Mouse (Mus musculus) limb, embryonic 15.5 days (tissue): ENCODE results near the gene Arl8b. TPM values are rescaled to one million over a fixed set of nuclear protein-coding genes. Genes with fewer than 3 reads are reported as not detected.
A peak's percentile ranks its signal among the peaks of the same experiment; 100 is the strongest.
"Not testable (repeated sequence)": the region's sequence is repeated elsewhere in the genome, so short reads cannot be mapped to it uniquely, and the experiment has no call there.

Source experiments
- ATAC-seq: fragments of 200-750 bp; cut with Nextera tagmentation; 2 replicates; pipeline ENCODE4 v1.8.0; 2017; ENCODE audit warnings: low read depth, moderate TSS enrichment; ENCODE audit not compliant: insufficient number of reproducible peaks, low FRiP score, low TSS enrichment
- H3K27ac ChIP-seq: fragments of 300-500 bp; sonication (generic); 2 replicates; pipeline ENCODE4 v1.5.1; 2015; ENCODE audit warnings: moderate library complexity, mild to moderate bottlenecking, inconsistent platforms
- H3K27me3 ChIP-seq: fragments of 300-500 bp; sonication (generic); 2 replicates; pipeline ENCODE4 v1.6.1; 2015; ENCODE audit warnings: inconsistent platforms
- H3K36me3 ChIP-seq: fragments of 300-500 bp; sonication (generic); 2 replicates; pipeline ENCODE4 v1.6.1; 2015; ENCODE audit warnings: inconsistent platforms
- H3K4me1 ChIP-seq: fragments of 300-500 bp; sonication (generic); 2 replicates; pipeline ENCODE4 v1.6.1; 2015; ENCODE audit warnings: inconsistent platforms
- H3K4me2 ChIP-seq: fragments of 300-500 bp; sonication (generic); 2 replicates; pipeline ENCODE4 v1.6.1; 2015; ENCODE audit warnings: mild to moderate bottlenecking, inconsistent platforms
- H3K4me3 ChIP-seq: fragments of 300-500 bp; sonication (generic); 2 replicates; pipeline ENCODE4 v1.5.1; 2015; ENCODE audit warnings: mild to moderate bottlenecking, inconsistent platforms
- H3K9ac ChIP-seq: fragments of 300-500 bp; sonication (generic); 2 replicates; pipeline ENCODE4 v1.6.1; 2015; ENCODE audit warnings: inconsistent platforms
- H3K9me3 ChIP-seq: fragments of 300-500 bp; sonication (generic); 2 replicates; pipeline ENCODE4 v1.6.1; 2016; ENCODE audit warnings: inconsistent platforms
- WGBS: fragments of 180-500 bp; shearing (Covaris S2); methylation state at CpG from one replicate; pipeline ENCODE4 v1.1.7; 2015; 5-methylcytosine and 5-hydroxymethylcytosine counted together
- polyA plus RNA-seq: library from polyadenylated mRNA; unstranded; fragments of >200 nt; fragmentation: Nextera tagmentation; extraction: Ambion mirVana; gene quantifications from 2 replicates; pipeline ENCODE4 v1.2.1, GENCODE M21; 2015

The Arl8b gene
- polyA plus RNA-seq, 1 experiment from 2014 or later: 79.3 TPM

DNA sequence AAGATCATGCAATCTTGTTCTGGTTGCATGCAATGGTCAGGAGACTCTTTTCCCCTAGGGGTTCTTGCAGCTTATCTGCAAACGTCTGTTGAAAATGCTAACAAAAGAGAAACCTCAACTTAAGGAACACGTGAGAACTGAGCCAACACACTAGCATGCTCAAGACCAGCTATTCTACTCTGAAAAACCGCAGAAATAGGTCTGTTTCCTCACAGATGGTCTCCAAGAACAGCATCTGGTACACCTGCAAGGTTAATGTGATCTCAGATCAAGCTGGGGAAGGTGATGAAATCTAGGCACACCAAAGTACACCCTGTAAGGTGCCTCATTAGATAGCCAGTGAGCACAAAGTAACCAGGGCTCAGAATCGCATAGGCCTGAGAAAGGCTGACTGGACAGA lies 56.5 kb downstream of the Arl8b start:
- WGBS: 76% methylated on average over 4 of the region's 4 CpGs
- ATAC-seq: no peak
- H3K9ac ChIP-seq: no peak overlapping the region
- peaks cover 38% of the 10 kb centered on the region for H3K36me3 ChIP-seq
- no peaks in the 10 kb centered on the region for H3K27me3 ChIP-seq
- peaks cover 10% of the 10 kb centered on the region; the same call in 1 of the 2 replicates for H3K4me1 ChIP-seq
- H3K4me3 ChIP-seq: no peak overlapping the region
- H3K27ac ChIP-seq: no peak overlapping the region
- H3K9me3 ChIP-seq: no peaks in the 10 kb centered on the region
- H3K4me2 ChIP-seq: no peak overlapping the region

DNA sequence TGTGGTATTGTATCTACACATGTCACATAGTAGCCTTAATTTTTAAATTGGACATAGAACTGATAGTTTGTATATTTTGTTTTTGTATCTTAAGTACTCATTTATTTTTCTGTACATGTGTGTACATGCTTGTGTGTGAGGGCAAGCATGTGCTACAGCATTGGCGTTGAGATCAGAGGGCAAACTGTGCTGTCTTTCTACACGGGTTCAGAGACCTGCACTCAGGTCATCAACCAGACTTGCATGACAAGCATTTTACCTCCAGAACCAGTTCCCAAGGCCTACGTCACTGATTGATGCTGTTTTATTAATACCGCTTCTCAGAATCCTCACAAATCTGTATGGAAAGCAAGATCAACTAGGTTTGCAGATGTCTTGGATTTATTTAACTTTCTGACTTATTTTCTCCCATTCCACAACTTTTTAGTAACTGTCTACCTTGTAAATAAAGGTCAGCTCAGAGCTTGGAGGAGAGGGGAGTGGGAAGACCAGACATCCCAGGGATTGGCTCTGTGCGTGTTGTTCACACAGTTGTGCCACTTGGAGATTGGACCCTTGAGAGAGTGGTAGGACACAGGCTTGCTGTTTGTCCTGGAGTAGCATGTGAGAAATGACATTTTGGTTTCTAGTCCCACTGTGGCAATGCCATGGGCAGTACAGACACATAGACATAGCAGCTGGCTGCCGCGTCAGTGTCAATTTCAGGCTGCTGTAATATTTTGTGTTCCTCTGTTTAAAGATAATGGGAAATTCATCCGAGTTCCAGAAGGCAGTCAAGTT lies 58.2 kb downstream of the Arl8b start:
- Histone ChIP-seq H3K4me2 (no peak overlapping the region), H3K36me3 (peaks cover 48% of the 10 kb centered on the region)

DNA sequence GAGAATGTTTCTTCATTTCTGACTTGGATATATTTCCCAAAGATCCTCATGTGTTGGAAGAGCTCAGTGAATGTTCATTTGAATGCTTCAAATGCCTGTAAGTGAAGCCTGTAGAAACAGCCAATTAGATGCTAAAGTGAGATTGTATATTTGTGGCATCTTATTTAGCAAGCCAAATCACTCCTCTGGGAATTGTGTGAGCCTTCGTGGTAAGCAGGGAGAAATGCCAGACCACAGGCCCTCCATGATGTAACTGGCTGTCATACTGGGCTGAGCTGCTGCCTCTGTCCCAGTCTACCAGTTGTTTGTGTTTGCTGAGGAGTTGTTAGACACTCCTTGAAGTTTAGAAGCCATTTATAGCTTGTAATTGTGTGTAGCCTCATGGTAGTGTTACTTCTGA lies 60.8 kb downstream of the Arl8b start:
- Histone ChIP-seq H3K4me2 (no peak overlapping the region), H3K27ac (no peak overlapping the region), H3K9ac (no peak overlapping the region), H3K36me3 (peaks cover 50% of the 10 kb centered on the region), H3K27me3 (no peaks in the 10 kb centered on the region), H3K9me3 (no peaks in the 10 kb centered on the region), H3K4me3 (no peak overlapping the region), H3K4me1 (no peaks in the 10 kb centered on the region)
- 66% methylated on average over 1 of the region's 1 CpGs for WGBS
- no peak for ATAC-seq

More for the DNA sequence above, 58.2 kb downstream of the Arl8b start:
- H3K9me3 ChIP-seq: no peaks in the 10 kb centered on the region
- H3K27me3 ChIP-seq: no peaks in the 10 kb centered on the region
- H3K27ac ChIP-seq: no peak overlapping the region
- no peak overlapping the region for H3K9ac ChIP-seq
- no peak for ATAC-seq
- H3K4me3 ChIP-seq: no peak overlapping the region
- 91% methylated on average over 8 of the region's 8 CpGs for WGBS
- H3K4me1 ChIP-seq: peaks cover 4% of the 10 kb centered on the region; the same call in 1 of the 2 replicates

DNA sequence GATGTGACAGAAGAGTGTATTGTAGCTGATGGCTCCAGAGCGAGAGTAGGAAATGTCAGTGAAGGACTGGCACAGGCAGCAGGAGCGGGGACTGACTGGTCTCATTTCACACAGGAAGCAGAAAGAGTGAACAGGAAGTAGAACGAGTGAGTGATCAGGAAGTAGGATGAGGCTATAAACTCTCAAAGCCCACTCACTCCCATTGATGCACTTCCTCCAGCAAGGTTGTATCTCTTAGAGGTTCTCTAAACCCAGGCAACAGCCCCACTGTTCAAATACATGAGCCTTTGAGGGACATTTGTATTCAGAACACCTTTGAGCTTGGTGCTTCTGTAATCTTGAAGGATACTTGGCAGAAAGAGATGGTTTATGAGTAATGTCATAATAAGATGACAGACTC lies 61.2 kb downstream of the Arl8b start:
- H3K9me3 ChIP-seq: no peaks in the 10 kb centered on the region
- no peaks in the 10 kb centered on the region for H3K27me3 ChIP-seq
- H3K4me2 ChIP-seq: no peak overlapping the region
- peaks cover 52% of the 10 kb centered on the region for H3K36me3 ChIP-seq
- H3K4me1 ChIP-seq: no peaks in the 10 kb centered on the region
- H3K4me3 ChIP-seq: no peak overlapping the region
- H3K27ac ChIP-seq: no peak overlapping the region
- ATAC-seq: no peak
- WGBS: 64% methylated on average over 3 of the region's 3 CpGs
- no peak overlapping the region for H3K9ac ChIP-seq

DNA sequence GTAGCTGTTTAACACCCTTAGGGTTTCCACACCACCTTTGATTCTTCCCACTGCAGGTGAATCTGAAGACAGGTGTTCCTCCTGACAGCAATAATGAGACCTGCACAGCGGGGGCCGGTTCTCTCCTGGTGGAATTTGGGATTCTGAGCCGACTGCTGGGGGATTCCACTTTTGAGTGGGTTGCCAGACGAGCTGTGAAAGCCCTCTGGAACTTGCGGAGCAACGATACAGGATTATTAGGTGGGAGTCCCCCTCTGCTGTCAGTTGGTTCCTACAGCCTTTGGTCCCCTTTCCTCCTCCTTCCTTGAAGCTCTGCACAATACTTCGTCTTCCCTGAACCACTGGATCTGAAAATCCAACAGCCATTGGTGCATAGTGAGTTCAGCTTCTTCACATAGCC lies 61.9 kb downstream of the Arl8b start:
- peaks cover 53% of the 10 kb centered on the region for H3K36me3 ChIP-seq
- ATAC-seq: no peak
- 84% methylated on average over 7 of the region's 7 CpGs for WGBS

DNA sequence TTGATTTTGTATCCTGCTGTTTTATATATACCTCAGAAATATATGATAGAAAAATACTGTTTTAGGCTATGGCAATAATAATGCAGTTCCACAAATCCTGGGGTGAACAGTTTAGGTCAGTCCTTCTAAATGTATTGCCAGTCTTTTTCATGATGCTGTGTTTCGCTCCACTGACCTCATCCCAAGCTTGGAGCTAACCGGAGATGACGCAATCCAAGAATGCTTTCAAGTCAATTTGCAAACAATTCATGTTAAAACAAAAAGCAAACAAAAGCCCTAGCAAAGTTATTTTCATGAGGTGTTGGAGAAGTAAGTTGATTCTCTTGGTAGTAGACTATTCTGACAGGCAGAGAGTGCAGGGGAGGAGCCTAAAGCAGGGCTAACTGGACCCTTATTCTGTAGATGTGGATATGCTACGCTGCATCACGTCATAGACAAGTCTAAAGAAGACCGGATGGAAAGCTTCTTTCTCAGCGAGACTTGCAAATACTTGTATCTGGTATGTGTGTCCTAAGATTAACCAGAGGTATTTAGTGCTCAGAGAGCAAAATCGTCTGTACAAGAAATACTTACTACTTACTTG lies 69.3 kb downstream of the Arl8b start:
- Histone ChIP-seq H3K9me3 (no peaks in the 10 kb centered on the region), H3K36me3 (peaks cover 76% of the 10 kb centered on the region), H3K4me3 (no peak overlapping the region), H3K27ac (no peak overlapping the region), H3K27me3 (no peaks in the 10 kb centered on the region), H3K9ac (no peak overlapping the region), H3K4me2 (no peak overlapping the region), H3K4me1 (no peaks in the 10 kb centered on the region)
- ATAC-seq: no peak
- WGBS: 87% methylated on average over 8 of the region's 8 CpGs

More for the DNA sequence above, 61.9 kb downstream of the Arl8b start:
- H3K4me3 ChIP-seq: no peak overlapping the region
- H3K4me2 ChIP-seq: no peak overlapping the region
- H3K4me1 ChIP-seq: no peaks in the 10 kb centered on the region
- H3K27ac ChIP-seq: no peak overlapping the region
- no peak overlapping the region for H3K9ac ChIP-seq
- H3K27me3 ChIP-seq: no peaks in the 10 kb centered on the region
- H3K9me3 ChIP-seq: no peaks in the 10 kb centered on the region

DNA sequence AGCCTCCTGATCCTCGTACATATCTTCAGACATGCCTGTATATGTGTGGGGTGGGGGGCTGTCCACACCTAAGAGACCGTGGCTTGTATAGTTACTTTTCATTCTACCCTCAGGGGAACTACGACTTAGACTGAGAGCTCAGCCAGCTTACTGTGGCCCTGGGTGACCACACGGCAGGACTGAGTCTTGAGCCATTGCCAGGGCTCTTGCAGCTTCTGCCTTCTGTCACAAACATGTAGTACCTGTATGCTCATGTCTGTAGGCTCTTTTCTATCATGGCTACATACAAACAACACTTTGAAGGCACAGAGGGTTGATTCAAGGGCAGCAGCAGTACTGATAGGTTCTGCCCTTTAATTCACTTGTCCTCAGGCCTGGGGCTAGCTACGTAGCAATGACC lies 70.1 kb downstream of the Arl8b start:
- H3K36me3 ChIP-seq: peaks cover 73% of the 10 kb centered on the region
- WGBS: 86% methylated on average over 5 of the region's 5 CpGs

DNA sequence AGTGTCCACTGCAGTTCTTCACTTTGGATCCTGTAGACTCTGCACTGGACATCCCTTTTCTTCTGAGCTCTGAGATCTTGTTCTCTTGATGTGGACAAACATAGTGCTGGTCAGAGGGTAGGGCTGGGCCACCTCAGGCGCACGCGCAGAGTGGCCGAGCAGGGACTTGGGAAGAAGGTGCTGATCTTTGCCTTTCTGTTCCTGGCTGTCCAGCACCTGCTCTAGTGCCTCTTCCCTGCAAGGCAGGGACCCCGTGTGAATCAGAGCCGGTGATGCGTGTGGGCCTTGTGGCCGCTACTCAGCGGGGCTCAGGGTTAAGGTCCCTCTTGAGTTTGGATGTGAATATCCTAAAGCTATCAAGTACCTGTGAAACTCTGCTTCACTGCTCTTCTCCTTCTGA lies 75.7 kb downstream of the Arl8b start:
- H3K36me3 ChIP-seq: peaks cover 30% of the 10 kb centered on the region
- no peak for ATAC-seq
- no peak overlapping the region for H3K4me3 ChIP-seq
- WGBS: 95% methylated on average over 9 of the region's 9 CpGs
- H3K4me1 ChIP-seq: no peaks in the 10 kb centered on the region
- H3K9ac ChIP-seq: no peak overlapping the region
- H3K4me2 ChIP-seq: no peak overlapping the region
- no peaks in the 10 kb centered on the region for H3K27me3 ChIP-seq
- H3K9me3 ChIP-seq: no peaks in the 10 kb centered on the region
- H3K27ac ChIP-seq: no peak overlapping the region

More for the DNA sequence above, 70.1 kb downstream of the Arl8b start:
- H3K4me3 ChIP-seq: no peak overlapping the region
- ATAC-seq: no peak
- no peak overlapping the region for H3K4me2 ChIP-seq
- no peaks in the 10 kb centered on the region for H3K9me3 ChIP-seq
- H3K27me3 ChIP-seq: no peaks in the 10 kb centered on the region
- H3K9ac ChIP-seq: no peak overlapping the region
- no peaks in the 10 kb centered on the region for H3K4me1 ChIP-seq
- H3K27ac ChIP-seq: no peak overlapping the region

DNA sequence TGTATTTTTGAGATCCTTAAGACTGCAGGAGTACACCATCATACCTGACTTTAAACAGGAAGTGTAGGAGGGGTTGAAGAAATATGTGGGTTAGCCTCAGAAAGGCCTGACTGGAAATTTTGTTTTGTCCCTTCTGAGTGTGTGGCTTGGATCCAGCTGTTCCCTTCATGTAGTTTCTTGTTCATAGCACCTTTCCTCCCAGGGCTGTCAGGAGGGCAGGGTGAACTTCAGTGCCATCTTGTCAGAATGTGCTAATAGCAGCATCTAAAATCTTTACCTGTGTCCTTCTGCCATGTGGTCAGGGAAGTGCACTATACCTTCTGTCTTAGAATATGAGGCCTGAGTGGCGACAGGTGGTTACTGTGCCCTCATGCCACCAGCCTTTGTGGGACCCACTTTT lies 78.3 kb downstream of the Arl8b start:
- H3K9ac ChIP-seq: no peak overlapping the region

DNA sequence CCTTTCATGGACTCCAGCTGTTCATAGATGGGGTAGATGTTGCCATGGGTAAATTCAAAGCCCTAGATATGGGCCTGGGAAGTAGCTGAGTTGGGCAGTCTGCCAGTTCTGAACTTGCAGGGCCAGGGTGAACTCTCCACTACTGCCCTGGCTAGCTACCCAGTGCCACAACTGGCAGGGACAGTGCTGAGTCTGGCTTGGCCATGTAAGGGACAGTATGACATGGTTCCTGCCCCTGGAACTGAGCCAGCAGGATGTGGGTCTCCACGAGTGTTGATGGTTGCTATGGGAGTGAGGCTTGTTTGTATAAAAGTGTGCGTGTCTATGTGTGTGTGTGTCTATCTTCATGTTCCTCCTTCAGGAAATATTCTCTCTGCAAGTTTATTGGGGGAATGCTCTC lies 79.6 kb downstream of the Arl8b start:
- no peaks in the 10 kb centered on the region for H3K36me3 ChIP-seq
- ATAC-seq: 0 out of 2 replicates have a peak, but pooled peaks have one; percentile 40
- no peaks in the 10 kb centered on the region for H3K4me1 ChIP-seq
- H3K27me3 ChIP-seq: no peaks in the 10 kb centered on the region
- WGBS: 81% methylated on average over 2 of the region's 2 CpGs
- H3K9ac ChIP-seq: no peak overlapping the region
- no peak overlapping the region for H3K27ac ChIP-seq
- H3K9me3 ChIP-seq: no peaks in the 10 kb centered on the region
- H3K4me2 ChIP-seq: no peak overlapping the region
- H3K4me3 ChIP-seq: no peak overlapping the region

More for the DNA sequence above, 78.3 kb downstream of the Arl8b start:
- H3K4me1 ChIP-seq: no peaks in the 10 kb centered on the region
- WGBS: 97% methylated on average over 1 of the region's 1 CpGs
- ATAC-seq: no peak
- H3K27me3 ChIP-seq: no peaks in the 10 kb centered on the region
- no peak overlapping the region for H3K4me3 ChIP-seq
- peaks cover 6% of the 10 kb centered on the region; the same call in 1 of the 2 replicates for H3K36me3 ChIP-seq
- H3K9me3 ChIP-seq: no peaks in the 10 kb centered on the region
- H3K4me2 ChIP-seq: no peak overlapping the region
- no peak overlapping the region for H3K27ac ChIP-seq

DNA sequence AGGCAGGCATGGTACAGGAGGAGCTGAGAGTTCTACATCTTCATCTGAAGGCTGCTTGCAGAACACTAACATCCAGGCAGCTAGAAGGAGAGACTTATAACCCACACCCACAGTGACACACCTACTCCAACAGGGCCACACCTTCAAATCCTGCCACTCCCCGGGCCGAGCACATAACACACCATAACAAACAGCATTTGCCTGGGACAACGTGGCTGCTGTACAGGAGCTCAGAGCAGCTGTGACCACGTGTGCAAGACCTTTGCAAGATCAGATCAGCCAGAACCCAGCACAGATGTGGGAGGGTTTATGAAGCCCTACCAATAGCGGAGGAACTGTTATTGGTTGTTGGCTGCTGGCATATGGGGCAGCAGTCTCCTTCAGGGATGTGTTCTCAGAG lies 83.4 kb downstream of the Arl8b start:
- ATAC-seq: no peak
- 61% methylated on average over 5 of the region's 5 CpGs for WGBS
- H3K4me2 ChIP-seq: no peak overlapping the region
- no peaks in the 10 kb centered on the region for H3K27me3 ChIP-seq
- H3K4me3 ChIP-seq: no peak overlapping the region
- H3K9me3 ChIP-seq: no peaks in the 10 kb centered on the region
- no peaks in the 10 kb centered on the region for H3K36me3 ChIP-seq
- H3K27ac ChIP-seq: no peak overlapping the region
- no peak overlapping the region for H3K9ac ChIP-seq
- no peaks in the 10 kb centered on the region for H3K4me1 ChIP-seq

DNA sequence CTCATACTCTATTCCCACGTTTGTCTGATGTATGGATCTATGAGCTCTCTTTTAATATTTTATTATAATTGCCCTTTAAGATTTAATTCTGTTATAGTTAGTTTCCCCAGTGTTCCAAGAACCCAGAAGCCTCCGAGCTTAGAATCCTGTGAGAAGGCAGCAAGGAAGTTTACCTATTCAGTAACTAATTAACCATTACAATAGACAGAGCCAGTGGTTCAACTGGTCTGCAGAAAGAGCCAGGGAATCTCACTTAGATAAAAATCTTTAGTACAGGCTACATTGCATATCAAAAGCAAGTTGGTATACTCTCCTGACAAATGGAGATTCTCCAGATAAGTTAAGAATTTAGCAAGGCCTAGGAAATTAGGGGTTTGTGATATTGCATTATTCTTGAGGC lies 86.1 kb downstream of the Arl8b start:
- not testable (repeated sequence) for H3K4me3 ChIP-seq, H3K27me3 ChIP-seq, ATAC-seq, H3K36me3 ChIP-seq, H3K9me3 ChIP-seq, H3K4me2 ChIP-seq, H3K4me1 ChIP-seq, H3K27ac ChIP-seq, H3K9ac ChIP-seq
- WGBS: 60% methylated on average over 2 of the region's 2 CpGs
